Mouse (Mus musculus) liver, embryonic 14.5 days (tissue): Measurements from ENCODE around the gene Glod5. TPM values are rescaled to one million over a fixed set of nuclear protein-coding genes. Genes with fewer than 3 reads are reported as not detected.
"Not testable (repeated sequence)": the region's sequence is repeated elsewhere in the genome, so short reads cannot be mapped to it uniquely, and the experiment has no call there.

ENCODE experiments used
- ATAC-seq: fragments of 200-750 bp; cut with Nextera tagmentation; 2 replicates; pipeline ENCODE4 v1.8.0; 2017; ENCODE audit warnings: moderate number of reproducible peaks, mild to moderate bottlenecking, moderate library complexity; ENCODE audit not compliant: insufficient read depth
- DNase-seq, 3 experiments: peaks; one replicate each; pipeline ENCODE4 v3.0.0-alpha.2; 2012 to 2013; ENCODE audit warnings: low read depth in 3 of 3, low spot score in 3 of 3
- H3K27ac ChIP-seq: fragments of 300-500 bp; sonication (generic); 2 replicates; pipeline ENCODE4 v1.5.1; 2014; ENCODE audit warnings: moderate library complexity, mild to moderate bottlenecking, control low read depth, inconsistent platforms
- H3K27me3 ChIP-seq: fragments of 300-500 bp; sonication (generic); 2 replicates; pipeline ENCODE4 v1.6.1; 2014; ENCODE audit warnings: mild to moderate bottlenecking, low read length, moderate library complexity; ENCODE audit not compliant: control insufficient read depth, insufficient read depth
- H3K36me3 ChIP-seq: fragments of 300-500 bp; sonication (generic); replicated peaks from 2 replicates; pipeline ENCODE4 v1.6.1; 2014; ENCODE audit warnings: low read depth; ENCODE audit not compliant: control insufficient read depth, insufficient read depth
- H3K4me1 ChIP-seq, 2 experiments: fragments of 200-500 bp in 1 of 2; fragments of 300-500 bp in 1 of 2; sonication (generic) in 1 of 2; replicated peaks; 2 replicates each; pipeline ENCODE4 v1.6.1; 2012 to 2014; ENCODE audit warnings: antibody characterized with exemption in 1 of 2, inconsistent platforms in 1 of 2, low read length in 1 of 2; ENCODE audit not compliant: control insufficient read depth in 2 of 2, insufficient read depth in 2 of 2
- H3K4me2 ChIP-seq: fragments of 300-500 bp; sonication (generic); 2 replicates; pipeline ENCODE4 v1.6.1; 2014; ENCODE audit warnings: low read depth, mild to moderate bottlenecking, control low read depth, moderate library complexity
- H3K4me3 ChIP-seq, 2 experiments: fragments of 200-500 bp in 1 of 2; fragments of 300-500 bp in 1 of 2; sonication (generic) in 1 of 2; 2 replicates each; pipeline ENCODE4 v1.5.1; 2012 to 2014; ENCODE audit warnings: low read depth in 2 of 2, low read length in 2 of 2, mild to moderate bottlenecking in 2 of 2, control low read depth in 1 of 2, inconsistent platforms in 1 of 2, moderate library complexity in 1 of 2; ENCODE audit not compliant: insufficient read depth in 1 of 2
- H3K9ac ChIP-seq: fragments of 300-500 bp; sonication (generic); replicated peaks from 2 replicates; pipeline ENCODE4 v1.6.1; 2014; ENCODE audit warnings: mild to moderate bottlenecking, control low read depth, moderate library complexity
- H3K9me3 ChIP-seq: fragments of 300-500 bp; sonication (generic); 2 replicates; pipeline ENCODE4 v1.6.1; 2016; ENCODE audit warnings: low read length, mixed read lengths; ENCODE audit not compliant: control insufficient read depth
- CTCF ChIP-seq: IDR thresholded peaks from 2 replicates; pipeline ENCODE4 v1.5.1; 2016; ENCODE audit warnings: antibody characterized with exemption, low read depth, control low read depth
- EP300 ChIP-seq: IDR thresholded peaks from 2 replicates; pipeline ENCODE4 v1.6.1; 2016; ENCODE audit warnings: antibody characterized with exemption, low read depth
- WGBS: fragments of 180-500 bp; shearing (Covaris S2); extraction: QIAGEN DNeasy Blood & Tissue Kit; methylation state at CpG from one replicate; pipeline ENCODE4 v1.1.7; 2014; ENCODE audit not compliant: insufficient replicate concordance; 5-methylcytosine and 5-hydroxymethylcytosine counted together
- polyA plus RNA-seq, 2 experiments: library from polyadenylated mRNA; depleted of rRNA in 1 of 2; stranded (reverse) in 1 of 2; unstranded in 1 of 2; fragments of >200 nt; fragmentation: Nextera tagmentation in 1 of 2; extraction: Ambion mirVana in 1 of 2; gene quantifications; 2 replicates each; pipeline versions ENCODE4 v1.2.1 to v1.2.3; 2012 to 2014

The Glod5 gene
- polyA plus RNA-seq, 2 experiments, result not detected

DNA sequence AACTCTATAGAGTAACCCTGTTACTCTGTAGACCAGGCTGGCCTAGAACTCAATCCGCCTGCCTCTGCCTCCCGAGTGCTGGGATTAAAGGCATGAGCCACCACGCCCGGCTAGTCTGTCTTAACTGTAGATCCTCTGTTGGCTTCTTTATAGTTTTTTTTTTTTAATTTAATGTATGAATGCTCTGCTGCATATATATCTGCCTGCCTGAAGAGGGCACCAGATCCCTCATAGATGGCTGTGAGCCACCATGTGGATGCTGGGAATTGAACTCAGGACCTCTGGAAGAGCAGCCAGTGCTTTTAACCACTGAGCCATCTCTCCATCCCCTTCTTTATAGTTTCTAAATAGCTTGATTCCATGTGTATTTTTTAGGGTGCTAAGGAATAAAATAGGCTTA lies 8.9 kb downstream of the Glod5 start:
- H3K4me2 ChIP-seq, H3K4me1 ChIP-seq, H3K27me3 ChIP-seq, H3K36me3 ChIP-seq, H3K9me3 ChIP-seq, H3K27ac ChIP-seq, H3K9ac ChIP-seq, DNase-seq, ATAC-seq, H3K4me3 ChIP-seq: not testable (repeated sequence)
- peak; percentile 40 for TF ChIP-seq CTCF
- 60% methylated on average over 4 of the region's 4 CpGs for WGBS

DNA sequence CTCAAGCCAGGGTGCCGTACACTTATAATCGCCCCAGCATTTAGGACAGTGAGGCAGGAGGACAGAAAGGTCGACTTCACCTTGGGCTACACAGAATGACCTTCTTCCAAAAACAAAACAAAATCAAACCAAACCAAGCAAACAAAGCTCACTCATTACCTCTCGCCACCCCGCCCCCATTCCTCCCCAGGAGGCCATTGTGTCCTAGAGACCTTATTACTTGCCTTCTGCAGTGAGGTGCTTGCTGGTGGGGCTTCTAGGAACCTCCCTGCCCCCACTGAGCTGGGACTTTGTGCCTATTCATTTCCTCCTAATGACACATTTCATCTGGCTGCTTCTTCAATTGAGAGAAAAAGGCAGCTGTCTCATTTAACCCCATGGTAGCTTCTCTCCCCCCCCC lies 9.7 kb downstream of the Glod5 start:
- Histone ChIP-seq H3K4me3 (no peak overlapping the region), H3K4me1 (peaks cover 0 to 8% of the 10 kb centered on the region in 2 experiments; a peak in 2 of 4 replicates), H3K9ac (no peak overlapping the region), H3K9me3 (no peaks in the 10 kb centered on the region), H3K27me3 (no peaks in the 10 kb centered on the region), H3K4me2 (no peak overlapping the region), H3K27ac (no peak overlapping the region), H3K36me3 (no peaks in the 10 kb centered on the region)
- 37% methylated on average over 5 of the region's 5 CpGs for WGBS
- no peak for ATAC-seq
- no peak for TF ChIP-seq EP300
- no peak for TF ChIP-seq CTCF
- no peak for DNase-seq

DNA sequence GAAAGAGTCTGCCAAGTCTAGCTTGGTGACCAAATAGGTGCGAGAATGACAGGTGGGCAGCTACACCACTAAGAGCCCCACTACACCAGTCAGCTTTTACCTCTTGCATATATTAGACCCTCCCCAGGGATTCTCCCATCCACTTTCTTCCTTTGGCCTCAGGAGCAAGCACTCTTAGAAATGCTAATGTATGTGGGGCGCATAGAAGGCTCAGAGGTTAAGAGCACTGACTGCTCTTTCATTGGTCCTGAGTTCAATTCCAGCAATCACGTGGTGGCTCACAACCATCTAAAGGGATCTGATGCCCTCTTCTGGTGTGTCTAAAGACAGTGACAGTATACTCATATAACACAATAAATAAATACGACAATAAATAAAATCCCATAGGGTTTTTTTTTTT lies 15.3 kb downstream of the Glod5 start:
- Histone ChIP-seq H3K9ac (no peak overlapping the region), H3K4me1 (peaks cover 0 to 9% of the 10 kb centered on the region in 2 experiments; a peak in 2 of 4 replicates), H3K27me3 (no peaks in the 10 kb centered on the region), H3K27ac (no peak overlapping the region), H3K4me2 (no peak overlapping the region), H3K9me3 (no peaks in the 10 kb centered on the region), H3K36me3 (no peaks in the 10 kb centered on the region), H3K4me3 (no peak overlapping the region)
- DNase-seq, result no peak
- WGBS, result 53% methylated on average over 4 of the region's 4 CpGs
- TF ChIP-seq CTCF (peak; percentile 30; the same call in 1 of the 2 replicates), EP300 (no peak)
- ATAC-seq, result no peak

DNA sequence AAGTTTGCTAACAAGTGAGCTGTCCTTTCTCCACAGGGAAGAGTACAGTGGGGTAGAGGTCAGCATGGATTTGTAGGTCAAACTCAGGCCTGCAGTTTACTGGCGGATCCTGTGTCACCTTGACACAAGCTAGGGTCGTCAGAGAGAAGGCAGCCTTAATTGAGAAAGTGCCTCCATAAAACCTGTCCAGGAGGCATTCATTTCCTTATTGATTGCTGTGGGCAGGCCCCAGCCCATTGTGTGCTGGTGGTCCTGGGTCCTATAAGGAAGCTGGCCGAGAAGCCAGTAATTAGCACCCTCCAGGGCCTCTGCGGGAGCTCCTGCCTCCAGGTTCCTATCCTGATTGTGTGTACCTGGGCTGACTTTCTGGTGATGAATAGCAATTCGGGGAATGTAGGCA lies 16.3 kb downstream of the Glod5 start:
- TF ChIP-seq EP300 (no peak), CTCF (no peak)
- WGBS, result 48% methylated on average over 5 of the region's 5 CpGs
- no peaks in the 10 kb centered on the region for H3K27me3 ChIP-seq
- H3K4me2 ChIP-seq, result no peak overlapping the region
- ATAC-seq (no peak), DNase-seq (no peak)
- no peak overlapping the region for H3K4me3 ChIP-seq
- no peaks in the 10 kb centered on the region for H3K9me3 ChIP-seq
- H3K4me1 ChIP-seq, result peaks cover 0 to 9% of the 10 kb centered on the region in 2 experiments; a peak in 2 of 4 replicates
- no peaks in the 10 kb centered on the region for H3K36me3 ChIP-seq
- H3K9ac ChIP-seq, result no peak overlapping the region
- no peak overlapping the region for H3K27ac ChIP-seq

DNA sequence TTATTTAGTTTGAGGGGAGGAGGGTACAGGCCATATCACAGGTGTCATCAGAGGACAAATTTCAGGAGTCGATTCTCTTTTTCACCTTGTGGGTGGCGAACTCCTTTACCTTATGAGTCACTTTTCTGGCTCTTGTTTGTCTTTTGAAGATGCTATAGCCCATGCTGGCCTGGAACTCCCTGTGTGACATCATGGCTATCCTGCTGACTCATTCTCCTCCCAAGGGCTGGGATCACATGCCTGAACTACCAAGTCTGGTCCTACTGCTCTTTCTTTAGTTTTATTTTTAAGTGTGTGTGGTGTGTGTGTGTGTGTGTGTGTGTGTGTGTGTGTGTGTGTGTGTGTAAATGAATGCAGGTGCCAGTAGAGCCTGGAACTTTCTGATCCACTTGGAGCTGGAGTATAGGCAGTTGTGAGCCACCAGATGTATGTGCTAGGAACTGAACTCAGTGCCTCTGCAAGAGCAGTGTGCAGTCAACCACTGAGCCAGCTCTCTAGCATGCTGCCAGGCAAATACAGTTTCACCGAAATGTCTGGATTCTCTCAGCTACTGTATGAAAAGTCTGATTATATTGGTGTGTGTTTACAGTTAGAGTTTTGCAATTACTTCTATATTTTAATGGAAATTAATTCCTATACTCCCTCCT lies 17.6 kb downstream of the Glod5 start:
- DNase-seq (peak; percentile 40 to 55 (median 47)), ATAC-seq (peak; percentile 91)
- Histone ChIP-seq H3K4me2 (no peak overlapping the region), H3K36me3 (no peaks in the 10 kb centered on the region), H3K4me1 (peaks cover 0 to 9% of the 10 kb centered on the region in 2 experiments; a peak in 2 of 4 replicates), H3K4me3 (no peak overlapping the region), H3K27me3 (no peaks in the 10 kb centered on the region), H3K9ac (no peak overlapping the region), H3K27ac (peak overlapping the region; percentile 63), H3K9me3 (no peaks in the 10 kb centered on the region)
- no peak for TF ChIP-seq CTCF
- TF ChIP-seq EP300, result no peak
- WGBS, result 65% methylated on average over 3 of the region's 3 CpGs
